Mouse (Mus musculus) hindbrain, embryonic 11.5 days (tissue): Measurements from ENCODE around the gene Tbc1d15. TPM values are rescaled to one million over a fixed set of nuclear protein-coding genes. Genes with fewer than 3 reads are reported as not detected.

ENCODE experiments used
- ATAC-seq: fragments of 200-750 bp; cut with Nextera tagmentation; 2 replicates; pipeline ENCODE4 v1.8.0; 2017; ENCODE audit warnings: mild to moderate bottlenecking, moderate TSS enrichment, moderate library complexity; ENCODE audit not compliant: low FRiP score
- DNase-seq: peaks from one replicate; pipeline ENCODE4 v3.0.0-alpha.2; 2015; ENCODE audit warnings: low spot score
- H3K27ac ChIP-seq: fragments of 300-500 bp; sonication (generic); 2 replicates; pipeline ENCODE4 v1.5.1; 2014; ENCODE audit warnings: mild to moderate bottlenecking, low read depth, low read length
- H3K27me3 ChIP-seq: fragments of 300-500 bp; sonication (generic); 2 replicates; pipeline ENCODE4 v1.6.1; 2014; ENCODE audit warnings: mild to moderate bottlenecking, low read length, moderate library complexity, mixed read lengths; ENCODE audit not compliant: control insufficient read depth, insufficient read depth
- H3K36me3 ChIP-seq: fragments of 300-500 bp; sonication (generic); 2 replicates; pipeline ENCODE4 v1.6.1; 2014; ENCODE audit warnings: mild to moderate bottlenecking, low read length, moderate library complexity, mixed read lengths; ENCODE audit not compliant: control insufficient read depth, insufficient read depth
- H3K4me1 ChIP-seq: fragments of 300-500 bp; sonication (generic); replicated peaks from 2 replicates; pipeline ENCODE4 v1.6.1; 2014; ENCODE audit warnings: low read length, mixed read lengths; ENCODE audit not compliant: control insufficient read depth, insufficient read depth
- H3K4me2 ChIP-seq: fragments of 300-500 bp; sonication (generic); replicated peaks from 2 replicates; pipeline ENCODE4 v1.6.1; 2014; ENCODE audit warnings: mild to moderate bottlenecking, low read depth, low read length
- H3K4me3 ChIP-seq: fragments of 300-500 bp; sonication (generic); 2 replicates; pipeline ENCODE4 v1.5.1; 2014; ENCODE audit warnings: low read depth, low read length
- H3K9ac ChIP-seq: fragments of 300-500 bp; sonication (generic); 2 replicates; pipeline ENCODE4 v1.6.1; 2014; ENCODE audit warnings: low read depth, low read length
- H3K9me3 ChIP-seq: fragments of 300-500 bp; sonication (generic); 2 replicates; pipeline ENCODE4 v1.6.1; 2016; ENCODE audit warnings: low read length; ENCODE audit not compliant: control insufficient read depth
- WGBS: fragments of 180-500 bp; shearing (Covaris S2); extraction: QIAGEN DNeasy Blood & Tissue Kit; methylation state at CpG from one replicate; pipeline ENCODE4 v1.1.7; 2014; 5-methylcytosine and 5-hydroxymethylcytosine counted together
- polyA plus RNA-seq: library from polyadenylated mRNA; unstranded; fragments of >200 nt; fragmentation: Nextera tagmentation; extraction: Ambion mirVana; gene quantifications from 2 replicates; pipeline ENCODE4 v1.2.1, GENCODE M21; 2014

Gene Tbc1d15
- polyA plus RNA-seq, 1 experiment from 2014 or later = 45.3 TPM

- no peak overlapping the region for H3K9ac ChIP-seq
- H3K4me1 ChIP-seq = no peaks in the 10 kb centered on the region
- no peak overlapping the region for H3K4me3 ChIP-seq
- H3K9me3 ChIP-seq = no peaks in the 10 kb centered on the region
- 82% methylated on average over 5 of the region's 5 CpGs for WGBS
- no peak for ATAC-seq
- H3K27ac ChIP-seq = no peak overlapping the region
- DNase-seq = no peak
- H3K4me2 ChIP-seq = no peak overlapping the region
- H3K36me3 ChIP-seq = no peaks in the 10 kb centered on the region
- H3K27me3 ChIP-seq = no peaks in the 10 kb centered on the region
These were observed 91.0 kb downstream of the Tbc1d15 start for GRCm38 (mm10) chr10:115160289-115160688.

Other genes starting within 250 kb of the Tbc1d15 start
- 0.57 and 1.7 TPM in 2 replicates for gene Tph2, start 66.4 kb downstream of the Tbc1d15 start, polyA plus RNA-seq
- gene Rab21, start 64.1 kb upstream of the Tbc1d15 start, polyA plus RNA-seq = 10.1 and 10.6 TPM in 2 replicates
- 35.7 and 39.1 TPM in 2 replicates for gene Tmem19, start 111.0 kb upstream of the Tbc1d15 start, polyA plus RNA-seq
- gene Thap2, start 133.0 kb upstream of the Tbc1d15 start, polyA plus RNA-seq = 26.8 and 31.1 TPM in 2 replicates
- gene Zfc3h1, start 133.5 kb upstream of the Tbc1d15 start, polyA plus RNA-seq = 22.0 and 31.0 TPM in 2 replicates